Mouse (Mus musculus): ENCODE results near the gene Foxp1.

- TF ChIP-seq CTCF (IDR thresholded peaks at IDR 0.05; ENCODE audit: borderline replicate concordance, extremely low read depth, insufficient read depth, insufficient read length) (no peak), POLR2A (IDR thresholded peaks at IDR 0.05; ENCODE audit: borderline replicate concordance, extremely low read depth, insufficient read depth, insufficient read length, poor library complexity, severe bottlenecking) (no peak)
Measured at GRCm38 (mm10) chr6:99153682-99154081, 368.8 kb downstream of the Foxp1 start.

Measured in brain, embryonic 14.5 days (tissue).